Mouse (Mus musculus): ENCODE results near the gene Card14. TPM values are rescaled to one million over a fixed set of nuclear protein-coding genes. Genes with fewer than 3 reads are reported as not detected.

Gene Card14
- polyA plus RNA-seq, 1 experiment from 2014 or later = 0.24 TPM

GRCm38 (mm10) chr11:119394210-119394609 is 86.6 kb downstream of the Card14 start:
- peak overlapping the region; percentile 95; the same call in 1 of the 2 replicates for H3K4me2 ChIP-seq (ENCODE audit: low read depth, low read length)
- H3K9me3 ChIP-seq (replicated peaks; ENCODE audit: control insufficient read depth, low read length) = no peaks in the 10 kb centered on the region
- ATAC-seq (ENCODE audit: low read depth) = no peak
- no peak overlapping the region for H3K27ac ChIP-seq (ENCODE audit: low read length)
- peaks cover 33% of the 10 kb centered on the region for H3K4me1 ChIP-seq (ENCODE audit: control insufficient read depth, low read depth, low read length)
- peak overlapping the region; percentile 75; the same call in 1 of the 2 replicates for H3K4me3 ChIP-seq (ENCODE audit: low read depth, low read length)
- WGBS (ENCODE audit: insufficient replicate concordance) = 64% methylated on average over 6 of the region's 6 CpGs
- no peak overlapping the region for H3K9ac ChIP-seq (ENCODE audit: low read depth, low read length)
- no peaks in the 10 kb centered on the region for H3K36me3 ChIP-seq (ENCODE audit: control insufficient read depth, insufficient read depth)
- H3K27me3 ChIP-seq (ENCODE audit: control insufficient read depth, insufficient read depth, low read depth, low read length) = peaks cover 14% of the 10 kb centered on the region

MicroRNAs within 50 kb of the gene (microRNA counts, 519-probe panel; counts per million panel counts)
- microRNA mmu-miR-1932 = 60.7 counts per million

Small RNA genes lying within 50 kb of the gene (microRNA-seq; reads per million reads assigned to microRNA genes)
- not detected for gene Mir1932

Other genes with a start within 250 kb of the Card14 start
- gene Cbx4, start 221.5 kb upstream of the Card14 start, polyA plus RNA-seq (2015; fragmentation: Nextera tagmentation; extraction: Ambion mirVana) = 2.5 and 2.9 TPM in 2 replicates
- gene Tbc1d16, start 79.3 kb upstream of the Card14 start, polyA plus RNA-seq (2015; fragmentation: Nextera tagmentation; extraction: Ambion mirVana) = 1.3 and 1.8 TPM in 2 replicates
- gene Ccdc40, start 79.2 kb upstream of the Card14 start, polyA plus RNA-seq (2015; fragmentation: Nextera tagmentation; extraction: Ambion mirVana) = 0.61 and 0.68 TPM in 2 replicates
- 25.8 and 30.8 TPM in 2 replicates for gene Gaa, start 39.9 kb upstream of the Card14 start, polyA plus RNA-seq (2015; fragmentation: Nextera tagmentation; extraction: Ambion mirVana)
- 139 and 146 TPM in 2 replicates for gene Eif4a3, start 7.7 kb upstream of the Card14 start, polyA plus RNA-seq (2015; fragmentation: Nextera tagmentation; extraction: Ambion mirVana)
- gene Sgsh, start 47.8 kb downstream of the Card14 start, polyA plus RNA-seq (2015; fragmentation: Nextera tagmentation; extraction: Ambion mirVana) = 1.8 and 2.0 TPM in 2 replicates
- gene Slc26a11, start 47.8 kb downstream of the Card14 start, polyA plus RNA-seq (2015; fragmentation: Nextera tagmentation; extraction: Ambion mirVana) = 2.1 and 2.3 TPM in 2 replicates
- gene Rnf213, start 85.3 kb downstream of the Card14 start, polyA plus RNA-seq (2015; fragmentation: Nextera tagmentation; extraction: Ambion mirVana) = 2.5 and 3.3 TPM in 2 replicates
- 4.5 and 4.6 TPM in 2 replicates for gene Endov, start 183.6 kb downstream of the Card14 start, polyA plus RNA-seq (2015; fragmentation: Nextera tagmentation; extraction: Ambion mirVana)
- gene Nptx1, start 240.0 kb downstream of the Card14 start, polyA plus RNA-seq (2015; fragmentation: Nextera tagmentation; extraction: Ambion mirVana) = 0.02 TPM in 2 replicates